Mouse (Mus musculus): ENCODE data around the gene B630019K06Rik.
"Not testable (repeated sequence)": the region's sequence is repeated elsewhere in the genome, so short reads cannot be mapped to it uniquely, and the experiment has no call there.

B630019K06Rik gene

GRCm38 (mm10) chrX:8892343-8893155 lies at the start of gene B630019K06Rik:
Gene B630019K06Rik (plus strand): TSS chrX:8892382.
- peak; percentile 54 for DNase-seq

GRCm38 (mm10) chrX:8843694-8844093 lies 48.5 kb upstream of the B630019K06Rik start, which contains the start of gene Gm6592:
Gene Gm6592 (plus strand): TSS chrX:8843994.
- no peak for DNase-seq

GRCm38 (mm10) chrX:8852486-8852885 lies 39.7 kb upstream of the B630019K06Rik start:
- no peak for DNase-seq

- DNase-seq = peak; percentile 64
Measured at GRCm38 (mm10) chrX:8864331-8864730, 27.9 kb upstream of the B630019K06Rik start.

GRCm38 (mm10) chrX:8873953-8874352 lies 18.2 kb upstream of the B630019K06Rik start, which contains the start of gene Gm5751:
Gene Gm5751 (plus strand): TSS chrX:8874253.
- DNase-seq = not testable (repeated sequence)

- DNase-seq = no peak
Measured at GRCm38 (mm10) chrX:8884336-8884735, 7.8 kb upstream of the B630019K06Rik start.

GRCm38 (mm10) chrX:8891975-8892342 lies 223 bp upstream of the B630019K06Rik start:
- no peak for DNase-seq

GRCm38 (mm10) chrX:8893182-8893651 lies 1.0 kb downstream of the B630019K06Rik start:
- DNase-seq = no peak

- no peak for DNase-seq
Measured at GRCm38 (mm10) chrX:8900823-8901222, 8.6 kb downstream of the B630019K06Rik start.

- DNase-seq = no peak
Measured at GRCm38 (mm10) chrX:8901906-8902472, 9.8 kb downstream of the B630019K06Rik start.

- DNase-seq = no peak
Measured at GRCm38 (mm10) chrX:8921080-8921479, 28.9 kb downstream of the B630019K06Rik start.

- DNase-seq = no peak
Measured at GRCm38 (mm10) chrX:8921813-8922607, 29.8 kb downstream of the B630019K06Rik start.

- DNase-seq = no peak
Measured at GRCm38 (mm10) chrX:8927308-8927707, 35.1 kb downstream of the B630019K06Rik start.

GRCm38 (mm10) chrX:8944041-8944440 lies 51.9 kb downstream of the B630019K06Rik start:
- no peak for DNase-seq
